Mouse (Mus musculus): ENCODE measurements around the gene Scrt2.

Gene Scrt2

DNA sequence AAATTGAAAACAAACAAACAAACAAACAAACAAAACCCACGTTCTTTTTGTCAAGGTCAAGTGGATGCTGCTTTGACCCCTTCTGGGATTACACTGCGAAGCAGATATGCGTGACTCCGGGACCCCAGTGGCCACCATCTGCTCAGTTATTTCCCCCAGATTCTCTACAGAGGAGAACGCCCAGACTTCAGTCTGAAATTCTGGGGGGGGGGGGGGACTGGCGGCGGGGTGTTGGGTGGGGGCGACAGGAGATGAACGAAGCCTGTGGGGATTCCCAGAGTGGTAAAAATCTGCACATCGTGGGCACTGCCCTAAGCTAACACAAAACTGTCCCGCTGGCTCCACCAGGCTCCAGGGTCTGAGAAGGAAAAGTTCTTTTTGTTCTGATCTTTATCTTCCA is 61.2 kb downstream of the Scrt2 start:
- no peak for DNase-seq (ENCODE audit: low spot score in 2 of 2)

DNA sequence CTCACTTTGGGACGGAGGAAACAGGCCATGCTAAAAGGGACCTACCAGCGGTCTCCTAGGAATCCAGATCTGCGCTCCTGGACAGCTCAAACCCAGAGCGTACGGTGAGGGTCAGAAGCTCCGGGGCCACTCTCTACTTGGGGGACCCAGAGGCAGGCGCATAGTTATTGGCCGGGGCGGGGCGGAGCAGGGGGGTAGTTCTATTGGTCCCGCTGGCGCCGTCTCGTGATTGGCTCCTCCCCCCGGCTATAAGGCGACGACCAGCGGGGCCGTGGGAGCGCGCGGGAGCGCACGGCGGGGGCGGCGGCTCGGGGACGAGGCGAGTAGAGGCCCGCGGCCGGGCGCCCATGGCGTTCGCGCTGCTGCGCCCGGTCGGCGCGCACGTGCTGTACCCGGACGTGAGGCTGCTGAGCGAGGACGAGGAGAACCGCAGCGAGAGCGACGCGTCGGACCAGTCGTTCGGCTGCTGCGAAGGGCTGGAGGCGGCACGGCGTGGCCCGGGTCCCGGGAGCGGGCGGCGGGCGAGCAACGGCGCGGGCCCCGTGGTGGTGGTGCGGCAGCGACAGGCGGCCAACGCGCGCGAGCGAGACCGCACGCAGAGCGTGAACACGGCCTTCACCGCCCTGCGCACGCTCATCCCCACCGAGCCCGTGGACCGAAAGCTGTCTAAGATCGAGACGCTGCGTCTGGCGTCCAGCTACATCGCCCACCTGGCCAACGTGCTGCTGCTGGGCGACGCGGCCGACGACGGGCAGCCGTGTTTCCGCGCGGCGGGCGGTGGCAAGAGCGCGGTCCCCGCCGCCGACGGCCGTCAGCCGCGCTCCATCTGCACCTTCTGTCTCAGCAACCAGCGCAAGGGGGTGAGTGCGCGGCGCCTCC is 62.2 kb downstream of the Scrt2 start, which contains the start of gene Tcf15:
Gene Tcf15, plus strand, starts transcription at position 283 of the 879 bp plus-strand sequence.
- no peak for DNase-seq (ENCODE audit: low spot score in 2 of 2)

DNA sequence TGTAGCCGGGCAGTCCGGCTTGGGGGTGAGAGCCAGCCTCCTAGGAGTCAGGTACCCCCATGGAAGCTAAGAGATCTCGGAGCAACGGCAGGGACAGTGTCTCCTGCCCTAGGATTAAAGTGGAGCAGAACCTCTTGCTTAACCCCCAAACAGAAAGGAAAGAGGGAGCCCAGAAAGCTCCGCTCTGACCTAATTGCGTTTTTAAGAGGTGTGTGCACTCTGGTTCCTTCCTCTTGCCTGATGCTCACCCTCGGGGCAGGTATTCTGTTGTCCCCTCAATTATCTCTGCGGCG is 62.8 kb downstream of the Scrt2 start:
- no peak for DNase-seq (ENCODE audit: low spot score in 2 of 2)

DNA sequence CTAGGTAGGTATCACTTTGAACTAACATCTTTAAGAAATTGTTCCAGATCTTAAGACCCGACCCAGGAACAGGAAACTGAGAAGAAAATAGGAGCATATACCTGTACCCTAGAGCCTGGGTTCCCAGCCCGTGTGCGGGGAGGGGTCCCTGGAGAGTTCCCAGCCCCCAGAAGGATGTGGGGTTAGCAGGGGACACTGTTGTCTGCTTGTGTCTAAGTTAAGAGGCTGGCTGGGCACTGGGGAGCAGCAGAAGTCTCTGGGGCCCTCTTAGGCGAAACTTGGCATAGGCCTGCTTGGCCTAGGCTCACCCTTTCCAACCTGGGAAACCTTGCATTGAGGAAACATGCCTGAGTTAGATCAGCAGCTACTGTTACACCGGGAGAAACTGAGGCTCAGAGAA is 63.2 kb downstream of the Scrt2 start:
- DNase-seq (ENCODE audit: low spot score in 2 of 2): no peak
